In the genomic region with DNA sequence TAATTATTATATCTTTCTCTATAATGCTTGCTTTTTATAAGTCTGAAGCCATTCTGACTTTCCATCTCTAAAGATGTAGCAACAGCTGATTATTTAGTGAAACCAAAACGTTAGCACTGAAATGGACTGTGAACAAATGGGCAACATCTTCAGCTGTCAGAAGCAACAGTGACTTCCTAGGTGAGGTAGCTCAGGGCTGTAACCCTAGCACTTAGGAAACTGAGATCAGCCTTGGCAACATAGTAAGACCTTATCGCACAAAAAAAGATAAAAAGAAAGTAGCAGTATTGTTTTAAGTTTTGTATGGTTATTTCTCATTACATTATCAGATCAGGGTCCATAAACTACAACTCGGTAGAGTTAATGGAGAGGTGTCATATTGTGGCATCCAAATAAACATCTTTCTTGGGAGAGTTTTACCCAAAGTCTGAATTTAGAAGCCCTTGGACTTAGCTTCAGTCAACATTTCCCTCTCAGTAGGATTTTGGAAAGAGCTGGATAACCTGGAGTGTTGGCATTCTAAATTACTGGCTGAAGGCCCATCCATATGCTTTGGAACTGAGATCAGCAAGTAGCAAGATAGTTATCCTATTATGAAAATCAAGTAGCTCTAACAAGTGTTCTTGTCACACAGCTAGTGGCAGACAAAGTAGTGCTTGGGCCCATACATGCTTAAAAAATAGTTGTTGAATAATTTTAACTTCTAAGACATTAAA, we compare ENCODE assay signal across 22 mouse cellular contexts. TPM values are rescaled to one million over a fixed set of nuclear protein-coding genes. Genes with fewer than 3 reads are reported as not detected.
DNase-seq lines count a peak whose midpoint lies in the region; ATAC-seq and TF ChIP-seq lines count a peak whose summit lies in the region.
"Had no signal": no experiment of that assay in that cellular context is flagged by ENCODE, and none has a peak within 500 bp of the region (broad histone marks: within the 10 kb centered on the region; RNA-seq: fewer than 3 reads in every experiment).

No protein-coding gene starts in this region.

- no peaks in the 10 kb centered on the region for H3K4me1 ChIP-seq in midbrain, postnatal 0 days (ENCODE audit: insufficient read depth, low read length)
- no peaks in the 10 kb centered on the region for H3K4me1 ChIP-seq in midbrain, embryonic 10.5 days
- peaks cover 7% of the 10 kb centered on the region; the same call in 1 of the 2 replicates for H3K4me1 ChIP-seq in cerebellum, adult 2 months (ENCODE audit: control insufficient read depth, insufficient read depth, low read length)
- H3K4me1 ChIP-seq in forebrain, embryonic 14.5 days (ENCODE audit: control insufficient read depth, insufficient read depth, low read length) = no peaks in the 10 kb centered on the region
- H3K4me1 ChIP-seq: embryonic facial prominence, embryonic 13.5 days; forebrain, embryonic 12.5 days; heart, embryonic 12.5 days; hindbrain, embryonic 10.5 days; hindbrain, embryonic 15.5 days had no signal

- H3K9me3 ChIP-seq in midbrain, postnatal 0 days (ENCODE audit: low read length) = 0 out of 2 replicates have a peak, but pooled peaks cover 7% of the 10 kb centered on the region
- H3K9me3 ChIP-seq in midbrain, embryonic 10.5 days (replicated peaks) = no peaks in the 10 kb centered on the region
- no peaks in the 10 kb centered on the region for H3K9me3 ChIP-seq in forebrain, embryonic 14.5 days (replicated peaks; ENCODE audit: control insufficient read depth, low read length)
- H3K9me3 ChIP-seq: embryonic facial prominence, embryonic 13.5 days; forebrain, embryonic 12.5 days; hindbrain, embryonic 10.5 days; hindbrain, embryonic 15.5 days had no signal

- DNase-seq in midbrain, postnatal 0 days (ENCODE audit: low spot score) = peak; percentile 32
- DNase-seq in midbrain, embryonic 10.5 days (ENCODE audit: low spot score) = no peak
- peak; percentile 79 to 95 for DNase-seq in cerebellum, adult 2 months
- peak; percentile 81 to 82 for DNase-seq in cerebellum, postnatal 10 days
- DNase-seq in adrenal gland, postnatal 14 days = no peak
- DNase-seq in ovary, postnatal 36 days (ENCODE audit: low spot score) = no peak
- no peak for DNase-seq in forebrain, embryonic 14.5 days (ENCODE audit: low spot score)
- DNase-seq: adrenal gland, adult 2 months; adrenal gland, postnatal 36 days; forebrain, postnatal 0 days; gastrocnemius, postnatal 14 days; kidney, adult 8-10 months had no signal

- no peak for TF ChIP-seq CTCF in midbrain, postnatal 0 days (IDR thresholded peaks at IDR 0.05)
- no peak for TF ChIP-seq CTCF in cerebellum, adult 2 months (IDR thresholded peaks at IDR 0.05; ENCODE audit: borderline replicate concordance, insufficient read depth, low read depth, low read length)

- 88% methylated on average over 3 of the region's 3 CpGs for WGBS in midbrain, postnatal 0 days
- 90% methylated on average over 3 of the region's 3 CpGs for WGBS in midbrain, embryonic 10.5 days
- 13% methylated on average over 3 of the region's 3 CpGs for WGBS in cerebellum, adult 2 months
- WGBS in forebrain, embryonic 14.5 days = 84% methylated on average over 3 of the region's 3 CpGs

- no peak for TF ChIP-seq POLR2A in cerebellum, adult 2 months (IDR thresholded peaks at IDR 0.05; ENCODE audit: borderline replicate concordance, insufficient read depth, low read length)

- H3K27me3 ChIP-seq in midbrain, postnatal 0 days (ENCODE audit: insufficient read depth, low read length) = no peaks in the 10 kb centered on the region
- H3K27me3 ChIP-seq in midbrain, embryonic 10.5 days (ENCODE audit: low read depth, poor library complexity, severe bottlenecking) = no peaks in the 10 kb centered on the region
- H3K27me3 ChIP-seq in cerebellum, adult 2 months (ENCODE audit: control insufficient read depth, insufficient read depth, low read length) = no peaks in the 10 kb centered on the region
- H3K27me3 ChIP-seq in forebrain, embryonic 14.5 days (replicated peaks; ENCODE audit: control insufficient read depth, insufficient read depth, low read length) = no peaks in the 10 kb centered on the region
- H3K27me3 ChIP-seq: CH12.LX; embryonic facial prominence, embryonic 13.5 days; forebrain, embryonic 12.5 days; heart, embryonic 12.5 days; hindbrain, embryonic 15.5 days; Patski had no signal

- H3K4me2 ChIP-seq in midbrain, postnatal 0 days (ENCODE audit: low read depth, low read length, poor library complexity, severe bottlenecking) = no peak overlapping the region
- no peak overlapping the region for H3K4me2 ChIP-seq in forebrain, embryonic 14.5 days (ENCODE audit: low read length)
- H3K4me2 ChIP-seq: embryonic facial prominence, embryonic 13.5 days; forebrain, embryonic 12.5 days; heart, embryonic 12.5 days; hindbrain, embryonic 15.5 days had no signal

- no peak overlapping the region for H3K27ac ChIP-seq in midbrain, postnatal 0 days (ENCODE audit: low read depth, low read length)
- no peak overlapping the region for H3K27ac ChIP-seq in midbrain, embryonic 10.5 days (replicated peaks)
- no peak overlapping the region for H3K27ac ChIP-seq in cerebellum, adult 2 months (ENCODE audit: insufficient read depth, low read length)
- H3K27ac ChIP-seq in forebrain, embryonic 14.5 days (ENCODE audit: low read depth, low read length) = no peak overlapping the region
- H3K27ac ChIP-seq: embryonic facial prominence, embryonic 13.5 days; forebrain, embryonic 12.5 days; hindbrain, embryonic 10.5 days; hindbrain, embryonic 15.5 days had no signal

- H3K4me3 ChIP-seq in midbrain, postnatal 0 days (ENCODE audit: low read depth, low read length) = no peak overlapping the region
- no peak overlapping the region for H3K4me3 ChIP-seq in midbrain, embryonic 10.5 days
- no peak overlapping the region for H3K4me3 ChIP-seq in cerebellum, adult 2 months (replicated peaks; ENCODE audit: insufficient read depth, low read depth, low read length)
- no peak overlapping the region for H3K4me3 ChIP-seq in forebrain, embryonic 14.5 days (ENCODE audit: low read depth, low read length)
- H3K4me3 ChIP-seq: embryonic facial prominence, embryonic 13.5 days; forebrain, embryonic 12.5 days; heart, embryonic 12.5 days; hindbrain, embryonic 10.5 days; hindbrain, embryonic 15.5 days had no signal

- H3K36me3 ChIP-seq in midbrain, postnatal 0 days (ENCODE audit: insufficient read depth, low read length) = no peaks in the 10 kb centered on the region
- H3K36me3 ChIP-seq in midbrain, embryonic 10.5 days = 0 out of 2 replicates have a peak, but pooled peaks cover 4% of the 10 kb centered on the region
- H3K36me3 ChIP-seq in forebrain, embryonic 14.5 days (ENCODE audit: control insufficient read depth, insufficient read depth, low read length) = no peaks in the 10 kb centered on the region
- H3K36me3 ChIP-seq: embryonic facial prominence, embryonic 13.5 days; forebrain, embryonic 12.5 days; hindbrain, embryonic 10.5 days; hindbrain, embryonic 15.5 days had no signal

- ATAC-seq in midbrain, postnatal 0 days (ENCODE audit: low FRiP score) = no peak
- no peak for ATAC-seq in forebrain, embryonic 14.5 days
- ATAC-seq: activated CD4-positive, CD25-positive, alpha-beta regulatory T cell, adult 4 months; forebrain, postnatal 0 days; inflammation-experienced regulatory T-cells, adult 6 months; intestine, postnatal 0 days; Patski had no signal

- H3K9ac ChIP-seq in midbrain, postnatal 0 days (replicated peaks; ENCODE audit: low read length, poor library complexity, severe bottlenecking) = no peak overlapping the region
- no peak overlapping the region for H3K9ac ChIP-seq in forebrain, embryonic 14.5 days (ENCODE audit: low read length)
- H3K9ac ChIP-seq: embryonic facial prominence, embryonic 13.5 days; forebrain, embryonic 12.5 days; forebrain, postnatal 0 days; heart, embryonic 12.5 days; hindbrain, embryonic 15.5 days had no signal

RNA-seq across cellular contexts. Expression of a gene that starts 13.7 kb away (rescaled TPM):
- total RNA-seq in midbrain, postnatal 0 days (2014; rRNA removed) = 16.5 and 24.4 TPM in 2 replicates
- 122 and 130 TPM in 2 replicates for polyA plus RNA-seq in midbrain, postnatal 0 days (2015; fragmentation: Nextera tagmentation; extraction: Ambion mirVana)
- polyA plus RNA-seq in midbrain, embryonic 10.5 days (2016; fragmentation: Nextera tagmentation; extraction: Ambion mirVana) = 109 and 118 TPM in 2 replicates
- polyA plus RNA-seq in cerebellum, adult 2 months (2012; rRNA removed) = 87.2 and 103 TPM in 2 replicates
- 38.8 and 41.9 TPM in 2 replicates for total RNA-seq in adrenal gland, postnatal 14 days (2021)
- polyA plus RNA-seq in forebrain, embryonic 14.5 days (2014; fragmentation: Nextera tagmentation; extraction: Ambion mirVana) = 73.0 and 76.9 TPM in 2 replicates

RNA-seq across cellular contexts. Expression of a gene that starts 45.3 kb away (rescaled TPM):
- total RNA-seq in midbrain, postnatal 0 days (2014; rRNA removed) = 121 and 134 TPM in 2 replicates
- polyA plus RNA-seq in midbrain, postnatal 0 days (2015; fragmentation: Nextera tagmentation; extraction: Ambion mirVana) = 119 and 122 TPM in 2 replicates
- 9.3 and 17.2 TPM in 2 replicates for polyA plus RNA-seq in midbrain, embryonic 10.5 days (2016; fragmentation: Nextera tagmentation; extraction: Ambion mirVana)
- 30.4 and 30.5 TPM in 2 replicates for polyA plus RNA-seq in cerebellum, adult 2 months (2012; rRNA removed)
- total RNA-seq in adrenal gland, postnatal 14 days (2021) = 0.67 and 1.5 TPM in 2 replicates
- polyA plus RNA-seq in forebrain, embryonic 14.5 days (2014; fragmentation: Nextera tagmentation; extraction: Ambion mirVana) = 113 and 142 TPM in 2 replicates
- polyA plus RNA-seq: activated CD4-positive, CD25-positive, alpha-beta regulatory T cell, adult 4 months; inflammation-experienced regulatory T-cells, adult 6 months had no signal

Comparison
In these comparisons a context has a peak if more than half of its experiments do, and no peak if none do; other contexts are left out.
1. DNase-seq: peak in midbrain, postnatal 0 days (single experiment), cerebellum, adult 2 months (2 of 2) and cerebellum, postnatal 10 days (2 of 2); none in midbrain, embryonic 10.5 days (single experiment), adrenal gland, postnatal 14 days (single experiment), ovary, postnatal 36 days (single experiment) and forebrain, embryonic 14.5 days (single experiment).